Mouse (Mus musculus): Measurements from ENCODE around the gene Amigo2.
"Not testable (repeated sequence)": the region's sequence is repeated elsewhere in the genome, so short reads cannot be mapped to it uniquely, and the experiment has no call there.

The Amigo2 gene

GRCm38 (mm10) chr15:97216843-97217242 is 30.2 kb downstream of the Amigo2 start:
- peak; percentile 28 for DNase-seq (ENCODE audit: low read depth, low spot score)

- no peak for DNase-seq (ENCODE audit: low read depth, low spot score)
Measured at GRCm38 (mm10) chr15:97212501-97213477, 34.3 kb downstream of the Amigo2 start.

GRCm38 (mm10) chr15:97209754-97210153 is 37.3 kb downstream of the Amigo2 start:
- DNase-seq (ENCODE audit: low read depth, low spot score), result not testable (repeated sequence)

GRCm38 (mm10) chr15:97206506-97206905 is 40.6 kb downstream of the Amigo2 start:
- peak; percentile 60 for DNase-seq (ENCODE audit: low read depth, low spot score)

GRCm38 (mm10) chr15:97205776-97206175 is 41.3 kb downstream of the Amigo2 start:
- DNase-seq (ENCODE audit: low read depth, low spot score), result no peak

- no peak for DNase-seq (ENCODE audit: low read depth, low spot score)
Measured at GRCm38 (mm10) chr15:97204889-97205288, 42.2 kb downstream of the Amigo2 start.

GRCm38 (mm10) chr15:97196644-97197043 is 50.4 kb downstream of the Amigo2 start:
- no peak for DNase-seq (ENCODE audit: low read depth, low spot score)

- peak; percentile 62 for DNase-seq (ENCODE audit: low read depth, low spot score)
Measured at GRCm38 (mm10) chr15:97195628-97196027, 51.5 kb downstream of the Amigo2 start.
